In genomic region chr9:57075681-57076381, GRCm38 (mm10) we compare ENCODE assay signal across 8 mouse cellular contexts. TPM values are rescaled to one million over a fixed set of nuclear protein-coding genes. Genes with fewer than 3 reads are reported as not detected.
DNase-seq lines count a peak whose midpoint lies in the region; ATAC-seq lines count a peak whose summit lies in the region.

No protein-coding gene starts in this region.

- peak overlapping the region; percentile 94 for H3K9ac ChIP-seq in hindbrain, embryonic 12.5 days

- peak overlapping the region; percentile 83 for H3K4me2 ChIP-seq in hindbrain, embryonic 12.5 days (replicated peaks)

- peak; percentile 89 for ATAC-seq in hindbrain, embryonic 12.5 days (ENCODE audit: low FRiP score)

- peak overlapping the region; percentile 93 for H3K4me3 ChIP-seq in hindbrain, embryonic 12.5 days

- no peaks in the 10 kb centered on the region for H3K36me3 ChIP-seq in hindbrain, embryonic 12.5 days

- WGBS in hindbrain, embryonic 12.5 days, result 0% methylated on average over 42 of the region's 43 CpGs

- peak; percentile 97 for DNase-seq in NIH3T3 (ENCODE audit: low read depth)
- peak; percentile 99 for DNase-seq in cerebellum, postnatal 10 days
- peak; percentile 98 to 99 for DNase-seq in frontal cortex, postnatal 10 days (ENCODE audit: low spot score in 2 of 2)
- peak; percentile 97 to 99 for DNase-seq in layer of hippocampus, postnatal 14 days (ENCODE audit: low spot score in 2 of 2)
- peak; percentile 98 for DNase-seq in lung, postnatal 14 days
- peak; percentile 95 for DNase-seq in retina, adult 2 months (ENCODE audit: low read depth, low spot score)
- DNase-seq in thymus, postnatal 36 days, result peak; percentile 98 to 99

- no peaks in the 10 kb centered on the region for H3K27me3 ChIP-seq in hindbrain, embryonic 12.5 days

- H3K9me3 ChIP-seq in hindbrain, embryonic 12.5 days (replicated peaks), result no peaks in the 10 kb centered on the region

- H3K27ac ChIP-seq in hindbrain, embryonic 12.5 days, result peak overlapping the region; percentile 99

- peaks cover 30% of the 10 kb centered on the region for H3K4me1 ChIP-seq in hindbrain, embryonic 12.5 days

RNA-seq across cellular contexts. Expression of gene Sin3a, which starts 4.0 kb away (rescaled TPM):
- polyA plus RNA-seq in hindbrain, embryonic 12.5 days (2016; fragmentation: Nextera tagmentation; extraction: Ambion mirVana), result 38.7 and 41.2 TPM in 2 replicates
- 10 to 100 TPM; 27.3 to 29.7 TPM for total RNA-seq in layer of hippocampus, postnatal 14 days (2021)

RNA-seq across cellular contexts. Expression of gene Man2c1, which starts 54.7 kb away (rescaled TPM):
- 62.3 TPM in 2 replicates for polyA plus RNA-seq in hindbrain, embryonic 12.5 days (2016; fragmentation: Nextera tagmentation; extraction: Ambion mirVana)
- total RNA-seq in layer of hippocampus, postnatal 14 days (2021), result 100 to 1,000 TPM; 117 to 132 TPM

Comparison
In these comparisons a context has a peak if more than half of its experiments do, and no peak if none do; other contexts are left out.
1. Peak in every context shown above with its lines: DNase-seq, ATAC-seq, H3K4me3 ChIP-seq and H3K27ac ChIP-seq.